Mouse (Mus musculus) mouse trophoblast stem cell (cell line): ENCODE results near the gene Tnfrsf25.

Experiments
- in situ Hi-C, 2 experiments: fragments of 300-500 bp; cut with MseI, MboI; formaldehyde crosslinking; loops; 2 replicates in 1 of 2; 3 replicates in 1 of 2; pipeline ENCODE4 v1.15.1; 2025

The Tnfrsf25 gene

DNA sequence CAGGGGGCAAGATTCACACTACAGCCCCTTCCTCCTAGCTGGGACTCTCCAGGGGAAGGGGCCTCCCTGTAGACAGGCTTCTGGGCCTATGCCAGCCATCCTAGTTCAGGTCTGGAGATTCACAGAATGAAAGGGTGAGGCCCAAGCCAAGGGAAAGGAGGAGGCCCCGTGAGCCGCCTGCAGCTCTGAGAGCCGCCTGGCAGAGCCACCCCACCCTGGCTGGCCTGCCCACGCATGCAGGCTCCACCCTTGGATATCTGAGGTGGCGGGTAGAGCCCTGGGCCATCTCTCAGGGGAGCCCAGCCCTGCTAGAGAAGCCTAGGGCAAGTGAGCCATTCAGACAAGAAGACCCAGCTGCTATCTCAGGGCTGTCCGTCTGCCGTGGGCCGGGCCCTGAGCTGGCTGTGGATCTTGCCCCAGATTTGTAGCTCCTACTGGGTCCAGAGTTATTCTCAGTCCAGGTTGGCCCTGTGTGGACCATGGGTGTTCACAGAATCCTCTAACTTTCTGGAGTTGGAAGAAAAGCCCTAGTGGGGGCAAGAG lies 22.9 kb upstream of the Tnfrsf25 start:
- in situ Hi-C loops = no loop called here

- in situ Hi-C loops = no loop called here
Observed at GRCm38 (mm10) chr4:152094233-152094632, 21.5 kb upstream of the Tnfrsf25 start.

DNA sequence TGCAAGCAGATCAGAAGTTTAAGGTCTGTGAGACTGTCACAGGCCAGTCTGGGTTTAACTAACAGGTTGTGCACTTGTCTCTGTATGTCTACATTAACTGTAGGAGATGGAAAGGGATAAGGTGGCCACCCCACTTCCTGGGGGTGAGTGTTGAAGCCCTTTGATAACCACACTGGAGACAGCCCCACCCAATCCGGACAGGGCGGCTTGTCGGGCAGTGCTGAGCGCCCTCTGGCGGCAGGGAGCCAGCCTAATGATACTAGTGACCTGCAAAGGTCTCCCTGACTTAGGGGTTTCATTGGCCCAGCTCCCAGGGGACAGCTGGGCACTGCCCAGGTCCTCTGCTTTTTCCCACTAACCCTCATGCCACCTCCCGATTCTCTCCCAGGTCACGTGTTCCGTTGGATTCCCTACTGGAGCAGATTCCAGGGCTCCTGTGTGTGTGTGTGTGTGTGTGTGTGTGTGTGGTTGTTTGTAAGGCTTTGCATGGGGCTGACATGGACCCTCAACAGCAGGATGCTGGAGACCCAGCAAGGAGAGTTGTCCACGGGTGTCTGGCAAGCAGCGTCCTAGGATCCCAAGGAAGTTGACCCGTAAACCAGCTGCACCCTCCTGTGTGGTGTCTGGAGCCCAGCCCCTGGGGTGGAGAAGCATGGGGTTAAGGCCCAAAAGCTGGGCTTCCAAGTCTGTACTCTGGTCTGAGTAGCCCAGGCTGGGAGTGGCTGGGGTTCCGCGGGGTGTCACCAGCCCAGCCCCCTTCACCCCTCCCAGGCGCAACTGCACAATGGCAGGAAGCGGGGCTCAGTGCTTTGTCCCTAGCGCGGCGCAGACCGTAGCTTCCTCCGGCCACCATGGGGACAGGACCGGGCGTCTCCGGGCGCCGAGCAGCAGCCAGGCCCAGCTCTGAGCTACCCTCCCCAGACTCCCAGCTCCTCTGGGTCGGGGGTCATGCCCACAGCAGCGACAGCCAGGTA lies 19.5 kb upstream of the Tnfrsf25 start:
- in situ Hi-C loops = no loop called here

GRCm38 (mm10) chr4:152096927-152097326 lies 18.8 kb upstream of the Tnfrsf25 start:
- in situ Hi-C loops = no loop called here

- in situ Hi-C loops = no loop called here
Observed at GRCm38 (mm10) chr4:152097911-152098799, 17.6 kb upstream of the Tnfrsf25 start.

DNA sequence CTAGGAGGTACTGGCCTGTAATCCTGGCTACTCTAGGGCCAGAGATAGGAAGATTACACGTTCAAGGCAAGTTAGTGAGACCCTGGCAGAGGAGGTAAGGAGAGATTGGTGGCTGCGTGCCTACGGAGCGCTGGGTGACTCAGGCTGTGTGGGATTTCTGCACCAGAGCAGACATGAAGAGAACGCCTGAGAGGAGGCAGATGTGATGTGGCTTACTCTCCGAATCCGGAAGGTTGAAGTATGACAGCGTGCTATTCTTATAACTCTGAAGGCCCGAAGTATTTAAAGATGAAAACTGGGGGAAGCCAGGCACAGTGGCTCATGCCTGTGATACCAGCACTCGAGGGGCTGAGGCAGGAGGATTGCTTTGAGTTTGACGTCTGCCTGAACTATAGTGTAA lies 15.2 kb upstream of the Tnfrsf25 start:
- in situ Hi-C loops = no loop called here

GRCm38 (mm10) chr4:152101081-152101653 lies 14.6 kb upstream of the Tnfrsf25 start:
- in situ Hi-C loops = no loop called here

GRCm38 (mm10) chr4:152101921-152102320 lies 13.8 kb upstream of the Tnfrsf25 start:
- in situ Hi-C loops = no loop called here

DNA sequence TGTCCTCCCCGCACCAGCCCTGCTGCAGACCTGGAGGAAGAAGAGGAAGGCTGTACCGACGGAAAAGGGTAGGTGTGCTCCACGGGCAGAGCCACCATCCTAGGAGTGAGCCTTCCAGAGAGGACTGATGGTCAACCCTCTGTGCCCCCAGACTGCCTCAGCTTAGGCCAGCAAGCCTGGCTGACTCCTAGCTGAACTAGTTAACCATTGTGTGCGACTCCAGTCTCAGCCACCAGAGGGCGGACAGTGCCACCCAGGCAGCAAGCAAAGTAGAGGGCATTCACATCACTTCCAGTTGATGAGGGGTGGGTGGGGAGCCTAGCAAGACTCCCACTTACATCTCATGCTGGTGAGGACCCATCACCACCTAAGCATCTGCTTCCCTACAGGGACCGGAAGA lies 12.7 kb upstream of the Tnfrsf25 start:
- in situ Hi-C loops = no loop called here

DNA sequence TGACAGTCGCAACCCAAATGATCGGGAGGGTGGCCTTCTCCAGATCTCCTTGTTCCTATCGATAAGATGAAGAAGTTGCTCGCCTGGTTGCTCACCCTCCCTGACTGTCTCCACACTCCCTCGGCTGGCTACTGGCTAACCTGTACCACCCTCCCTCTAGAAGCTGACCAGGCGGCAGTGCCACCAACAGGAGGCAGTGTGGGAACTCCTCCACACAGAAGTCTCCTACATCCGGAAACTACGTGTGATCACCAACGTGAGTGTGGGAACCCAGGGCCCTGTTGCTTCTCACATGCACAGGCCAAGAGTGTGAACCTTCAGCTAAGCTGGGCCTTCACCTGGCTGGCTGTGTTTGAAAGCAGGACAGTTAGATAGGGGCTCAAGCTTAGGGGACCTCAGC lies 9.0 kb upstream of the Tnfrsf25 start:
- in situ Hi-C loops = no loop called here

- in situ Hi-C loops = no loop called here
Observed at GRCm38 (mm10) chr4:152107493-152107892, 8.2 kb upstream of the Tnfrsf25 start.

GRCm38 (mm10) chr4:152107971-152108509 lies 7.7 kb upstream of the Tnfrsf25 start:
- in situ Hi-C loops = no loop called here

DNA sequence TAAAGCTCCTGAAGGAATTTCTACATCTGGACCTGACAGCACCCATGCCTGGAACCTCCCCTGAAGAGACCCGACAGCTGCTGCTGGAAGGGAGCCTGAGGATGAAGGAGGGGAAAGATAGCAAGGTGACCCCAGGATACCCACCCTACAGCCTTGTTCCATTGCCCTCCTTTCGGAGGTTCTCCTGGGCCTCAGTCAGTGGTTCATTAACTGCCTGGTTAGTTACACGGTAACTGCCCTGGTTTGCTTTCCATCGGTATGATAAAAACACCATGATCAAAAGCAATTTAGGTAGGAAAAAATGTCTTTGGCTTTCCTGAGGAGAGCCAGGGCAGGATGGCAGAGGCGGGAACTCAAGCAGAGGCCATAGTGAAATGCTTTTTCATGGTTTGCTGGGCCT lies 7.1 kb upstream of the Tnfrsf25 start:
- in situ Hi-C loops = no loop called here

- in situ Hi-C loops = no loop called here
Observed at GRCm38 (mm10) chr4:152109509-152109908, 6.2 kb upstream of the Tnfrsf25 start.

DNA sequence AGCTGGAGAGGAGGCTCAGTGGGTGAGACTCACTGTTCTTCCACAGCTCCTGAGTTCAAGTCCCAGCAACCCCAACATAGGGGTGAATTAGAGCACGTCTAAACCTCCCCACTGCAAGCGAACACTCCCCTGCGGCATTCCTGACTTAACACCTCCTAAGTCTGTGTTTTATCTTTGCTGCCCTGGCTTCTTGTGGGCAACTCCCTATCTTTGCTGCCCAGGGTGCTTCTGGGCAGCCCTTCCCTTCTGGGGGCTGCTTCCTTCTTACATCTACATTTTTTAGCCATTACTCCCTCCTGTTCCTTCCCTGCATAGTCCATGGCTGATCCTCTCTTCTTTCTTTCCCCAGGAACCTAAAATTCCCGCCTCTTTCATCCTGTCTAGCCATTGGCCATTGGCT lies 5.0 kb upstream of the Tnfrsf25 start:
- in situ Hi-C loops = no loop called here

- in situ Hi-C loops = no loop called here
Observed at GRCm38 (mm10) chr4:152112329-152112728, 3.4 kb upstream of the Tnfrsf25 start.

- in situ Hi-C loops = no loop called here
Observed at GRCm38 (mm10) chr4:152114080-152114479, 1.7 kb upstream of the Tnfrsf25 start.

DNA sequence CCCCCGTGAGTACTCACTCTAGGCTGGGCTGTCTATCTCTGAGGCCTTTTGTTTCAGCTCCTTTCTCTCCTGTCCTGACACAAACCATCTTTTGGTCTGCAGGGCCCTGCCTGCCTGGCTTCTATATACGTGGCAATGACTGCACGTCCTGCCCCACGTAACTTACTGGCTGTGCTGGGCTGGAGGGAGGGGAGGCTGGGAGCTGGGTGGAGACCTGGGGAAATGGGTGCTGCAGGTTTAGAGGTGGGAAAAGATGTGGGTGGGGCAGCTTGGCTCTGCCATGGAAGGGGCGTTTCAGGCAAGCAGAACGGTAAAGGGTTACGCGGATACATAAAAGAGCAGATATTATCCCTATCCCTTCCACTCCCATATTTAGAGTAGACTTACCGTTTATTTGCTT lies 1.8 kb downstream of the Tnfrsf25 start:
- in situ Hi-C loops = no loop called here

GRCm38 (mm10) chr4:152119396-152120292 lies 3.9 kb downstream of the Tnfrsf25 start:
- in situ Hi-C loops = no loop called here
